Mouse (Mus musculus) midbrain, postnatal 0 days (tissue): ENCODE measurements at regions not wholly inside any gene's neighbourhood (a gene's known extent, or its start where the extent isn't known, plus 50 kb on each side); places are given as distances from the start of the nearest gene placed in this dataset.
A peak's percentile ranks its signal among the peaks of the same experiment; 100 is the strongest.

Experiments used
- ATAC-seq: fragments of 200-750 bp; cut with Nextera tagmentation; 2 replicates; pipeline ENCODE4 v1.8.0; 2017; ENCODE audit warnings: moderate number of reproducible peaks, mild to moderate bottlenecking, moderate TSS enrichment, moderate library complexity; ENCODE audit not compliant: low FRiP score
- DNase-seq: peaks from one replicate; pipeline ENCODE4 v3.0.0-alpha.2; 2015; ENCODE audit warnings: low spot score
- H3K27ac ChIP-seq: fragments of 300-500 bp; sonication (generic); 2 replicates; pipeline ENCODE4 v1.5.1; 2014; ENCODE audit warnings: low read depth, mild to moderate bottlenecking, low read length, mixed read lengths
- H3K27me3 ChIP-seq: fragments of 300-500 bp; sonication (generic); 2 replicates; pipeline ENCODE4 v1.6.1; 2014; ENCODE audit warnings: low read length, control low read depth, mixed read lengths; ENCODE audit not compliant: insufficient read depth
- H3K36me3 ChIP-seq: fragments of 300-500 bp; sonication (generic); 2 replicates; pipeline ENCODE4 v1.6.1; 2014; ENCODE audit warnings: low read length, control low read depth, mixed read lengths; ENCODE audit not compliant: insufficient read depth
- H3K4me1 ChIP-seq: fragments of 300-500 bp; sonication (generic); 2 replicates; pipeline ENCODE4 v1.6.1; 2014; ENCODE audit warnings: mild to moderate bottlenecking, control low read depth, antibody characterized with exemption, low read length, mixed read lengths; ENCODE audit not compliant: insufficient read depth
- H3K4me2 ChIP-seq: fragments of 300-500 bp; sonication (generic); 2 replicates; pipeline ENCODE4 v1.6.1; 2014; ENCODE audit warnings: low read depth, mild to moderate bottlenecking, low read length, mixed read lengths; ENCODE audit not compliant: poor library complexity, severe bottlenecking
- H3K4me3 ChIP-seq: fragments of 300-500 bp; sonication (generic); 2 replicates; pipeline ENCODE4 v1.5.1; 2014; ENCODE audit warnings: low read depth, mild to moderate bottlenecking, low read length, moderate library complexity
- H3K9ac ChIP-seq: fragments of 300-500 bp; sonication (generic); replicated peaks from 2 replicates; pipeline ENCODE4 v1.6.1; 2014; ENCODE audit warnings: mild to moderate bottlenecking, low read length, moderate library complexity, mixed read lengths; ENCODE audit not compliant: poor library complexity, severe bottlenecking
- H3K9me3 ChIP-seq: fragments of 300-500 bp; sonication (generic); 2 replicates; pipeline ENCODE4 v1.6.1; 2016; ENCODE audit warnings: low read length, control low read depth
- CTCF ChIP-seq: IDR thresholded peaks from 2 replicates; pipeline ENCODE4 v1.5.1; 2016; ENCODE audit warnings: antibody characterized with exemption, mild to moderate bottlenecking
- WGBS: fragments of 180-500 bp; shearing (Covaris S2); extraction: QIAGEN DNeasy Blood & Tissue Kit; methylation state at CpG from one replicate; pipeline ENCODE4 v1.1.7; 2014; 5-methylcytosine and 5-hydroxymethylcytosine counted together

DNA sequence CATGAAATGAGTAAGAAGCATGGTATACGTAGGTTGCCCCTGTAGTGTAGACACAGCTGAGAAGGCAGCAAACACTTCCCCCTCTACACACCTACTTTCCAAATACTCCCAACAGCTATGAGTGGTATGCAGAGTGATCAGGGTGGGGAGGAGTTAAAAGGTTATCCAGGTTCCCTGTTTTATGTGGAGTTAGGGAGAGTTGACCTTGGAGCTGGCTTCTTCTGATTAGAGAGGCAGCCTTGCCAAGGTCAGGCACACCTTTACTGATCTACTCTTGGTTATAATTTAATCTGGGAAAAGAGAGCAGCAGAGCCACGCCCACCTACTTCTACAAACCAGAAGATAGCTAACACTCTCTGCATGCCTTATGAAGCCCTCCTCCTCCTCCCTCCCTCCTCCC lies 106.7 kb upstream of the Magi1 start:
- H3K4me1 ChIP-seq = no peaks in the 10 kb centered on the region
- no peak for ATAC-seq
- H3K9me3 ChIP-seq = no peaks in the 10 kb centered on the region
- no peaks in the 10 kb centered on the region for H3K36me3 ChIP-seq
- H3K27ac ChIP-seq = no peak overlapping the region
- 84% methylated on average over 2 of the region's 2 CpGs for WGBS
- no peaks in the 10 kb centered on the region for H3K27me3 ChIP-seq
- no peak overlapping the region for H3K4me2 ChIP-seq
- no peak for DNase-seq
- H3K9ac ChIP-seq = no peak overlapping the region
- no peak for TF ChIP-seq CTCF
- no peak overlapping the region for H3K4me3 ChIP-seq

DNA sequence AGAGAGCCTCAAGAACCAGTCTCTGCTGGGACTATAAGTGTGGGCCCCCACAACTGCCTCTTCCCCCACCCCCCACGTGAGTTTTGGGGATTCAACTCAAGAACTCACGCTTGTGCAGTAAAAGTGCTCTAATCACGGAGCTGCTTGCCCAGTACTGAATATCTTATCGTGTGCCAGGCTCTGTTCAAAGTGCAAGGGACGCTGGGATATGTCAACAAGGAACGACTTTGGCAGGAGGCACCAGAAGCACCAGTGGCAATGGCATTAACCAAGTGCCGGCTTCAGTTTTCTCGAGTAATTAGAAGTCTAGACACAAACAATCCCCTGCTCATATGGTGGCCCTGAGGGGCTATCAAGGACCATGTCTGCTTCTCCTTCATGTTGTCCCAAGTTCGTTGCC lies 106.0 kb upstream of the Magi1 start:
- Histone ChIP-seq H3K4me3 (no peak overlapping the region), H3K4me2 (no peak overlapping the region), H3K9ac (no peak overlapping the region), H3K27me3 (no peaks in the 10 kb centered on the region), H3K27ac (no peak overlapping the region), H3K36me3 (no peaks in the 10 kb centered on the region), H3K9me3 (no peaks in the 10 kb centered on the region), H3K4me1 (no peaks in the 10 kb centered on the region)
- DNase-seq (no peak), ATAC-seq (no peak)
- no peak for TF ChIP-seq CTCF
- WGBS = 72% methylated on average over 9 of the region's 9 CpGs

DNA sequence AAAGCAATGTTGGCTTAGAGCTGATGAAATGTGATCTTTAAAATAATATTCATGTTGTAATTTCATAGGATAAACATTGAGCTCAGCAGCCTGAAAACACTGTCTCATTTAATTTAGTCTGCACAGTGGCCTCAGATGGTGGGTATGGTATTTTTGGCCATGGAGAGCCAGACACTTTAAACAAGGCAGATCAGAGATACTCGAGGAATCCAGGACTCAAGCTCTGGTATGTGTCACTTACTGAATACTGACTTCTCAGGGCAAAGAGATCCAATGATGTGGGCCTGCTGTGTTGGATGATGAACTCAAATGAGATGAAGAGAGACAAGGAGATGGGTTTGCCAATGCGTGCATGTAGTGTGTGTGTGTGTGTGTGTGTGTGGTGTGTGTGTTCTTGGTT lies 103.9 kb upstream of the Magi1 start:
- H3K27me3 ChIP-seq = no peaks in the 10 kb centered on the region
- no peak for DNase-seq
- H3K4me3 ChIP-seq = no peak overlapping the region
- no peak for ATAC-seq
- H3K9me3 ChIP-seq = no peaks in the 10 kb centered on the region
- H3K27ac ChIP-seq = no peak overlapping the region
- no peak for TF ChIP-seq CTCF
- no peak overlapping the region for H3K9ac ChIP-seq
- H3K4me2 ChIP-seq = no peak overlapping the region
- no peaks in the 10 kb centered on the region for H3K36me3 ChIP-seq
- H3K4me1 ChIP-seq = no peaks in the 10 kb centered on the region
- 82% methylated on average over 2 of the region's 2 CpGs for WGBS

DNA sequence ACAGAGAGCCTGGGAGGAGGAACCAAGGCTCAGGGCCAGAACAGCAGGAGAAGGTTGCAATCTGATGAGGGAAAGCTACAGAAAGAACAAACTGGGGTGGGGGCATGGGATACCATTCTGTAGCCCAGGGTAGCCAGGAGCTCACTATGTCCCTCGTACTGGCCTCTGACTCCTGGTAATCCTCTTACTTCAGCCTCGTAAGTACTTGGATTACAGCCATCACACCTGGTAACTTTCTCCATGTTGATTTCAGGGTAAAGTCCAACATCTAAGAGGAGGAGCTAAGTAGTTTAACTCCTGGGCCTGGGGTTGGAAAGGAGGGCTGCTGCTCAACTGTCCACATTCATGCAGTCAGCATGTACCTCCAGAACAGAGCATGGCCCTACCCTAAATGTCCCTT lies 101.8 kb upstream of the Magi1 start:
- TF ChIP-seq CTCF = no peak
- Histone ChIP-seq H3K9me3 (no peaks in the 10 kb centered on the region), H3K4me3 (no peak overlapping the region), H3K27me3 (no peaks in the 10 kb centered on the region), H3K27ac (no peak overlapping the region), H3K9ac (no peak overlapping the region), H3K4me2 (no peak overlapping the region), H3K36me3 (no peaks in the 10 kb centered on the region), H3K4me1 (no peaks in the 10 kb centered on the region)
- 71% methylated on average over 2 of the region's 2 CpGs for WGBS
- no peak for ATAC-seq
- DNase-seq = no peak

DNA sequence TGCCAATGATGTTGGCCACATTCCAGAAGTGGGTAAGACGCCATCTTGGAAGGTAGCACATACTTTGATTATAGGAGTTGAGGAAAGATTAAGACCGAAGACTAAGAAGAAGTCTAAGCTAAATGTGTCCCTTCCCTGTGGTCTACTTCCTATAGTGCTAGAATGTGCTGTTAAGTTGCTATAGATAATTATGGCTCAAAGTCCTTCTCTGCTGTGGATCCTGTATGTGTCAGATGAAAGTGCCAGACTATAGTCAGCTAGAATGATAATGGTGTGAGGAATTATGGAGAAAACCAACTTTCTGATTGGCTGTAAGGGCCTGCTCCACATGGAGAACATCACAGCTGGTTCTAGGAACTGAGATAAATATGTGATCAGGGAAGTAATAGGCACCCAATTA lies 86.3 kb upstream of the Magi1 start:
- no peak for TF ChIP-seq CTCF
- 92% methylated on average over 2 of the region's 2 CpGs for WGBS
- no peaks in the 10 kb centered on the region for H3K27me3 ChIP-seq
- no peak overlapping the region for H3K4me2 ChIP-seq
- no peak overlapping the region for H3K4me3 ChIP-seq
- H3K9me3 ChIP-seq = no peaks in the 10 kb centered on the region
- H3K9ac ChIP-seq = no peak overlapping the region
- no peak overlapping the region for H3K27ac ChIP-seq
- no peaks in the 10 kb centered on the region for H3K36me3 ChIP-seq
- DNase-seq = no peak
- H3K4me1 ChIP-seq = no peaks in the 10 kb centered on the region
- no peak for ATAC-seq

DNA sequence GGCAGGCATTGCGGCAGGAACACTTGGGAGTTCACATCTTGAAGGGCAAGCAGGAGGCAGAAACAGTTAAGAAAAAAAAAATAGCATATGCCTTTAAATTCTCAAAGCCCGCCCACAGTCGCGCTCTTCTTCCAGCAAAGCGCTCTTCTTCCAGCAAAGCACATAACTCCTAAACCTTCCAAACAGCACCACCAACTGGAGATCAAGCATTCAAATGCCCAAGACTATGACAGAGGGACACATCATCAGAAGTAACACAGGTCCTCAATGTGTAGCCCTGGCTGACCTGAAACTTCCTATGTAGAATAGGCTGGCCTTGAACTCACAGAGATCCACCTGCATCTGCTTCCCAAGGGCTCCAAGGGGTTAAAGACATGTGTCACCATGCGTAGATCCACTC lies 80.2 kb upstream of the Magi1 start:
- Histone ChIP-seq H3K9ac (no peak overlapping the region), H3K4me3 (no peak overlapping the region), H3K27ac (no peak overlapping the region), H3K36me3 (no peaks in the 10 kb centered on the region), H3K9me3 (no peaks in the 10 kb centered on the region), H3K4me2 (no peak overlapping the region), H3K27me3 (no peaks in the 10 kb centered on the region), H3K4me1 (no peaks in the 10 kb centered on the region)
- peak; percentile 31 for TF ChIP-seq CTCF
- 89% methylated on average over 6 of the region's 6 CpGs for WGBS
- DNase-seq (no peak), ATAC-seq (no peak)

DNA sequence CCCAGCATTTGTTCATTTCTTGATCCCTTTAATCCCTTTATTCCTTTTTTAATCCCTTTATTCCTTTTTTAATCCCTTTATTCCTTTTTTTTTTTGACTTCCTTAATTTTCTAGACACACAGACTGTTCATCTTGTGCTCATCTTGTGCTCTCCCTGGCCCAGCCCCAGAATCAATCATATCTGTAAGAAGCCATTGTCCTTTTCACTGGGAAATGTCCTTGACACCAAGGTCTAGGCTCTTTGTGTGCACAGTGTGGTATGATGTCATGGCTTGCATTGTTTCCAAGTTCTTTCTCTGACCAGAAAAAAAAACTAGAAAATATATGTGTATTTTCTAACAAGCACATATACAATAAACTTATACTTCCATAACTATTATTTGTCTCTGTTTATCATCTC lies 78.9 kb upstream of the Magi1 start:
- no peaks in the 10 kb centered on the region for H3K4me1 ChIP-seq
- DNase-seq = no peak

More for the DNA sequence above, 78.9 kb upstream of the Magi1 start:
- Histone ChIP-seq H3K9ac (no peak overlapping the region), H3K27me3 (no peaks in the 10 kb centered on the region), H3K4me3 (no peak overlapping the region), H3K36me3 (no peaks in the 10 kb centered on the region), H3K27ac (no peak overlapping the region), H3K9me3 (no peaks in the 10 kb centered on the region), H3K4me2 (no peak overlapping the region)
- no peak for ATAC-seq
- TF ChIP-seq CTCF = no peak
